Mouse (Mus musculus) lung, postnatal 0 days (tissue): ENCODE measurements at regions not wholly inside any gene's neighbourhood (a gene's known extent, or its start where the extent isn't known, plus 50 kb on each side); places are given as distances from the start of the nearest gene placed in this dataset.

Source experiments
- ATAC-seq: fragments of 200-750 bp; cut with Nextera tagmentation; 2 replicates; pipeline ENCODE4 v1.8.0; 2017; ENCODE audit warnings: moderate library complexity
- DNase-seq: peaks from one replicate; pipeline ENCODE4 v3.0.0-alpha.2; 2016; ENCODE audit warnings: low spot score
- H3K27ac ChIP-seq: fragments of 300-500 bp; sonication (generic); 2 replicates; pipeline ENCODE4 v1.5.1; 2014; ENCODE audit warnings: antibody characterized with exemption, mild to moderate bottlenecking, low read length, mixed read lengths
- H3K27me3 ChIP-seq: fragments of 300-500 bp; sonication (generic); replicated peaks from 2 replicates; pipeline ENCODE4 v1.6.1; 2014; ENCODE audit warnings: low read length, mixed read lengths; ENCODE audit not compliant: insufficient read depth
- H3K36me3 ChIP-seq: fragments of 300-500 bp; sonication (generic); 2 replicates; pipeline ENCODE4 v1.6.1; 2014; ENCODE audit warnings: low read length, mixed read lengths; ENCODE audit not compliant: insufficient read depth
- H3K4me1 ChIP-seq: fragments of 300-500 bp; sonication (generic); 2 replicates; pipeline ENCODE4 v1.6.1; 2014; ENCODE audit warnings: antibody characterized with exemption, low read depth, low read length, mixed read lengths; ENCODE audit not compliant: insufficient read depth
- H3K4me2 ChIP-seq: fragments of 300-500 bp; sonication (generic); replicated peaks from 2 replicates; pipeline ENCODE4 v1.6.1; 2014; ENCODE audit warnings: low read depth, mild to moderate bottlenecking, low read length, moderate library complexity, mixed read lengths
- H3K4me3 ChIP-seq: fragments of 300-500 bp; sonication (generic); 2 replicates; pipeline ENCODE4 v1.5.1; 2014; ENCODE audit warnings: low read depth, low read length
- H3K9ac ChIP-seq: fragments of 300-500 bp; sonication (generic); replicated peaks from 2 replicates; pipeline ENCODE4 v1.6.1; 2014; ENCODE audit warnings: low read depth, mild to moderate bottlenecking
- H3K9me3 ChIP-seq: fragments of 300-500 bp; sonication (generic); 2 replicates; pipeline ENCODE4 v1.6.1; 2016; ENCODE audit warnings: low read length, mixed read lengths
- CTCF ChIP-seq: IDR thresholded peaks from 2 replicates; pipeline ENCODE4 v1.5.1; 2016; ENCODE audit warnings: antibody characterized with exemption, mild to moderate bottlenecking
- EP300 ChIP-seq: IDR thresholded peaks from 2 replicates; pipeline ENCODE4 v1.6.1; 2016; ENCODE audit warnings: antibody characterized with exemption, mild to moderate bottlenecking, control low read depth
- WGBS: fragments of 180-500 bp; shearing (Covaris S2); extraction: QIAGEN DNeasy Blood & Tissue Kit; methylation state at CpG from one replicate; pipeline ENCODE4 v1.1.7; 2014; 5-methylcytosine and 5-hydroxymethylcytosine counted together

DNA sequence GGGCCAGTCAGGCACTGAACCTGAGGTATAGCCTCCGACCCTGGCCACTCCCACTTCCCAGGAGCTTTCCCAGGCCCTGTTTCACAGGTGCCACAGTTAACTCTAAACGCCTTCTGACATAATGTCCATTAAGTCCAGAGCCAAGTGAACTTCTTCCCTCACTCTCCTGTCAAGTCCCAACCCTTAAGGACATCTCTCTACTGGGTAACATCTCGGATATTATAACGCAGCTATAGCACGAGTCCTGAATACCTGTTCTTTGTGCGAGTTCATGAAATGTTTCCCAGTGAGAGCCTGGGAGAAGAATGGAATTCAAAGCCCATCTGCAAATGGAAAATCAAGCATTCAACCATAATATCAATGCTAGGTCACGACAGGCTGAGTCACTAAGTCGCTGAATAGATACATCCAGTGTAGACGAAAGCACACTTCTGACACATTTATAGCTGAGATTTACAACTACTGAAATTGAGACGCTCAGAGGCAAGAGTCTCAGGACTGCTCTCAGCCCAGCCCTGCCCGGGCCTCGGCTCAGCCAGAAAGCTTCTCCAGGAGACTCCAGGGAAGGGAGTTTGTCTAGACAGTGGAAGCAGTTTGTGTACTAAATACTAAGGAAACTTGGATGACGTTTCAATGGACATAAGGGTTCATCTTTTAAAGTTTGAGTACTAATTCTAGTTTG lies 250.7 kb downstream of the Pdcd6ip start:
- no peak overlapping the region for H3K27ac ChIP-seq
- H3K4me1 ChIP-seq: no peaks in the 10 kb centered on the region
- H3K4me3 ChIP-seq: no peak overlapping the region
- DNase-seq (no peak), ATAC-seq (no peak)
- no peak overlapping the region for H3K4me2 ChIP-seq
- TF ChIP-seq CTCF (no peak), EP300 (no peak)
- no peaks in the 10 kb centered on the region for H3K36me3 ChIP-seq
- H3K9ac ChIP-seq: no peak overlapping the region
- no peaks in the 10 kb centered on the region for H3K9me3 ChIP-seq
- no peaks in the 10 kb centered on the region for H3K27me3 ChIP-seq
- 82% methylated on average over 13 of the region's 13 CpGs for WGBS

DNA sequence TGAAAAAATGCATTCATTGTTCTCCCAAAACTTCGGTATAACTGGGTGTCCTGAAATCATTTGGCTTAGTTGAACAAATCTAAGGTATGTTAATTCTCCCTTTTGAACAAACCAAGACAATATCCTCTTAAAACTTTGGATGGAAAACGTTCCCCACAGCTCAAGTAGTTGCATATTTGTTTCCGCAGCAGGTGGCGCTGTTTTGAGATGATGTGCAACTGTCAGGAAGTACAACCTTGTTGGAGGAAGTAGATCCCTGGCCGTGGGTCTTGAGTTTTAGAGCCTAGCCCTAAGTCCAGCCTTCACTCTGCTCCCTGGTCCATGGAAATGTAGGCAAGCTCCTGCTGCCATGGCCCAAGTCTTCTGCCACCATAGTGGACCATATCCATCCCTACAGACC lies 252.5 kb downstream of the Pdcd6ip start:
- Histone ChIP-seq H3K27ac (no peak overlapping the region), H3K4me2 (no peak overlapping the region), H3K9ac (no peak overlapping the region), H3K9me3 (no peaks in the 10 kb centered on the region), H3K4me3 (no peak overlapping the region), H3K36me3 (no peaks in the 10 kb centered on the region), H3K4me1 (no peaks in the 10 kb centered on the region), H3K27me3 (no peaks in the 10 kb centered on the region)
- DNase-seq (no peak), ATAC-seq (no peak)
- WGBS: 80% methylated on average over 5 of the region's 5 CpGs
- TF ChIP-seq EP300 (no peak), CTCF (no peak)

DNA sequence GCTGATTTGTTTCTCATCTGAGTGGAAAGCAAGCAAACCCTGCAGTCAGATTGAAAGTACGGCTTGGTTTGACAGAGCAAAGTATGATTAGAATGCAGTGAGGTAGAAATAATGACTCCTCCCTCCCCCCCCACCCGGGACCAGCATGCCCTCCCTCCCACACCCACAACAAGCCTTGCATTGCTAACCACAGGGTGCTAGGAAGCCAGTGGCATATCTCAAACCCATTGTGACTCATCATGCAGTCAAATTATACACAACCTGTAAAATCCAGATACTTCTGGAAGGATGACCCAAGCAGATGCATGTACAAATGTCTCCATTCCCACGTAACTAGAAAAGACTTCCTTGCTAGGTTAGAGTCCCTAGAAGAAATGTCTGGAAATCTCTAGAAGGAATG lies 254.8 kb downstream of the Pdcd6ip start:
- ATAC-seq (no peak), DNase-seq (no peak)
- TF ChIP-seq CTCF: no peak
- TF ChIP-seq EP300: no peak
- no peak overlapping the region for H3K4me3 ChIP-seq
- H3K36me3 ChIP-seq: no peaks in the 10 kb centered on the region
- H3K4me1 ChIP-seq: no peaks in the 10 kb centered on the region
- H3K27me3 ChIP-seq: no peaks in the 10 kb centered on the region
- whole genome bisulfite sequencing: 66% methylated on average over 3 of the region's 3 CpGs
- no peak overlapping the region for H3K27ac ChIP-seq
- H3K4me2 ChIP-seq: no peak overlapping the region
- no peak overlapping the region for H3K9ac ChIP-seq
- no peaks in the 10 kb centered on the region for H3K9me3 ChIP-seq

DNA sequence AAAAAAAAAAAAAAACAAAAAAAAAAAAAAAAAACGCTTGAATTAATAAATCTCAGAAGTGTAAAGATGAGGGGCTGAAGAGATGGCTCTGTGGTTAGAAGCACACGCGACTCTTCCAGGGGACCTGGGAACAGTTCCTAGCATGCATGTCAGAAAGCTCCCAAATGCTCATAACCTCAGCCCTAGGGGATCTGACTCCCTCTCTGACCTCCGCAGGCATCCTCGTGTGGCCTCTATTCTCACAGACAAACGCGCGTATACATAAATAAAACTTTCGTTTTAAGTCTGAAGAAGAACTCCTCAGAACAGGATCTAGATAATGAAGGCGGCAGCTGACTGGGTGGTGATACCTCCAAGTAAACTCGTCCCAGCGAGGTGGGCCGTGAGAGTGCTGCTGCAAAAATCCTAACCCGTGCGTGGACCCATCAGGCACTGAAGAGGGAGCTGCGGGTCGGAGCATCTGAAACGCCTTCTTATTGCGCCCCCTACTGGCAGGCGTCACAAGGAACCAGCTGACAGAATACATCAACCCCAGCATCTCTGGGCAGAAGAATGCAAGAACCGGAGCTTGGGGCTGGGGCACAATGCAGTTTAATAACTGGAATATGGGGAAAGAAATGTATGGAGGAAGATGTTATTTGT lies 266.2 kb downstream of the Pdcd6ip start:
- DNase-seq (peak; percentile 62), ATAC-seq (0 out of 2 replicates have a peak, but pooled peaks have one; percentile 35)
- TF ChIP-seq EP300 (no peak), CTCF (peak; percentile 87)
- Histone ChIP-seq H3K9me3 (no peaks in the 10 kb centered on the region), H3K36me3 (no peaks in the 10 kb centered on the region), H3K9ac (no peak overlapping the region), H3K27me3 (no peaks in the 10 kb centered on the region), H3K4me2 (peak overlapping the region; percentile 42), H3K4me3 (peak overlapping the region; percentile 28), H3K27ac (no peak overlapping the region), H3K4me1 (no peaks in the 10 kb centered on the region)
- WGBS: 7% methylated on average over 21 of the region's 21 CpGs

DNA sequence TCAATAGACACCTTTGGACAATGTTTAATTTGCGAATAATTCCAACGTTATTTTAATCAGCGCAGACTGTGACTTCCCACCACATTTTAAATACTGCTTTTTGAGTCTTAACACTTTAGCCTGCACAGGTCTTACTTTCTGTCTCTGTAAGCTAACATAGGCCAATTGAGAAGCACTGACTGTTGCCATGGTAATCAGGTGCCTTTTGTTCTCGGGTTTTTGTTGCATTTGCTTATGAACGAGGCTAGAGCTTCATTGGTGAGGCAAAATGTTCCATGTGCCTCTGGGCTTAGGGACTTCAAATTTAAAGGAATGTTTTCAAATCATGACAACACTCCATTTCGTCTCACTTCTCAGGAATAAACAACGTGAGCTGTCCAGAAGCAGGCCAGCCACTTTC lies 269.7 kb downstream of the Pdcd6ip start:
- WGBS: 54% methylated on average over 7 of the region's 7 CpGs
- Histone ChIP-seq H3K9me3 (no peaks in the 10 kb centered on the region), H3K36me3 (no peaks in the 10 kb centered on the region), H3K27me3 (no peaks in the 10 kb centered on the region), H3K9ac (no peak overlapping the region), H3K27ac (no peak overlapping the region), H3K4me1 (no peaks in the 10 kb centered on the region), H3K4me3 (no peak overlapping the region), H3K4me2 (no peak overlapping the region)
- TF ChIP-seq CTCF (no peak), EP300 (no peak)
- DNase-seq (no peak), ATAC-seq (no peak)

DNA sequence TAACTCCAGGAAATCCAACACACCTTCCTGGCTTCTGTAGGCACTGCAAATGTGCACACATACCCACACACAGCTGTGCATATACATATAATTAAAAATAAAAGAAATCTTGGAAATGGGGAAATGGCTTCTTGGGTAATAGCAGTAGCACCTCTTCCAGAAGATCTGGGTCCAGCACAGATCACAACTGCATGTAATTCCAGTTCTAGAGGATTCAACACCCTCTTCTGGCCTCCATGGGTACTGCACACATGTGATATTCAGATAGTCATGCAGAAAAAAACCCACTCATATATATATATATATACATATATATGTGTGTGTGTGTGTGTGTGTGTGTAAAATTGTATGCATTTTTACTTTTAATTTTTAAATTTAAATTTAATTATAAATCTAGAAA lies 272.1 kb downstream of the Pdcd6ip start:
- ATAC-seq: no peak

More for the DNA sequence above, 272.1 kb downstream of the Pdcd6ip start:
- H3K27ac ChIP-seq: no peak overlapping the region
- H3K4me2 ChIP-seq: no peak overlapping the region
- TF ChIP-seq EP300 (no peak), CTCF (peak; percentile 17; the same call in 1 of the 2 replicates)
- no peak overlapping the region for H3K9ac ChIP-seq
- no peaks in the 10 kb centered on the region for H3K36me3 ChIP-seq
- H3K4me3 ChIP-seq: no peak overlapping the region
- H3K9me3 ChIP-seq: no peaks in the 10 kb centered on the region
- no peaks in the 10 kb centered on the region for H3K27me3 ChIP-seq
- no peak for DNase-seq
- H3K4me1 ChIP-seq: no peaks in the 10 kb centered on the region
